12 mouse cellular contexts compared by ENCODE assay signal in the genomic region with DNA sequence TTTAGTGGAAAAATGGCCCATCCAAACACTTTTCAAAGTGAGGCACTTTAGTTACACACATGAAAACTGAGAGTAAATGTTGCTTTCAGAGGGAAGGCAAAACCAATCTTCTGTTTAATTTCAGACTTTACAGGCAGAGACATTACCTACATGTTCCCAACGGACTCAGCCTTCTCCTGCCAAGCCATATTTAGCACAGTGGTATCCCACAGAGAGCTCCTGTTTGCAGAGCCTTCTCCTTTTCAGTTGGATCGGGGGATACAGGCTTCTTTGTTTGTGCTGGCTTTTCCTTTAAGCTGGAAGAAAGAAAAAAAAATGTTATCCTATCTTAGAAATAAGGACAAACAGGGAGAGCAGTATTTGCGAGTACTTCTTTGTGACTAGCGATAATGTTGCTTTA.
DNase-seq lines count a peak whose midpoint lies in the region; ATAC-seq and TF ChIP-seq lines count a peak whose summit lies in the region.
"Had no signal": no experiment of that assay in that cellular context is flagged by ENCODE, and none has a peak within 500 bp of the region (broad histone marks: within the 10 kb centered on the region; RNA-seq: fewer than 3 reads in every experiment).

No protein-coding gene starts in this region.

- no peak overlapping the region for H3K9ac ChIP-seq in kidney, embryonic 16.5 days (replicated peaks; ENCODE audit: low read length)
- no peak overlapping the region for H3K9ac ChIP-seq in hindbrain, embryonic 16.5 days (ENCODE audit: low read depth, low read length)
- H3K9ac ChIP-seq: forebrain, postnatal 0 days; hindbrain, embryonic 13.5 days; limb, embryonic 12.5 days had no signal

- intact Hi-C loops in gastrocnemius, adult 2 months (cut with DNase I), result no loop called here

- no peak for DNase-seq in gastrocnemius, adult 2 months
- DNase-seq in gastrocnemius, adult 8-10 months (ENCODE audit: low spot score in 2 of 2), result no peak
- DNase-seq in kidney, adult 9 months, result no peak
- DNase-seq in cerebellum, adult 18-20 months, result peak; percentile 50 to 67
- no peak for DNase-seq in midbrain, embryonic 10.5 days (ENCODE audit: low spot score)
- DNase-seq: adrenal gland, postnatal 10 days; forebrain, postnatal 0 days had no signal

- H3K9me3 ChIP-seq in kidney, embryonic 16.5 days (ENCODE audit: low read length), result no peaks in the 10 kb centered on the region
- H3K9me3 ChIP-seq in hindbrain, embryonic 16.5 days (ENCODE audit: control insufficient read depth, low read length), result no peaks in the 10 kb centered on the region
- H3K9me3 ChIP-seq in midbrain, embryonic 10.5 days (replicated peaks), result no peaks in the 10 kb centered on the region
- H3K9me3 ChIP-seq: limb, embryonic 12.5 days had no signal

- H3K4me3 ChIP-seq in gastrocnemius, adult 2 months, result peak overlapping the region; percentile 34
- H3K4me3 ChIP-seq in kidney, embryonic 16.5 days (ENCODE audit: low read length), result no peak overlapping the region
- no peak overlapping the region for H3K4me3 ChIP-seq in myocyte
- no peak overlapping the region for H3K4me3 ChIP-seq in hindbrain, embryonic 16.5 days (ENCODE audit: low read length)
- H3K4me3 ChIP-seq in midbrain, embryonic 10.5 days, result no peak overlapping the region
- H3K4me3 ChIP-seq: hindbrain, embryonic 13.5 days; limb, embryonic 12.5 days had no signal

- H3K4me2 ChIP-seq in kidney, embryonic 16.5 days (replicated peaks; ENCODE audit: low read depth, low read length), result no peak overlapping the region
- peak overlapping the region; percentile 71 for H3K4me2 ChIP-seq in myocyte (ENCODE audit: low read depth)
- no peak overlapping the region for H3K4me2 ChIP-seq in hindbrain, embryonic 16.5 days (ENCODE audit: low read length)
- H3K4me2 ChIP-seq: hindbrain, embryonic 13.5 days; limb, embryonic 12.5 days had no signal

- peak overlapping the region; percentile 48 for H3K27ac ChIP-seq in gastrocnemius, adult 2 months
- peak overlapping the region; percentile 61 for H3K27ac ChIP-seq in kidney, embryonic 16.5 days (ENCODE audit: low read length)
- no peak overlapping the region for H3K27ac ChIP-seq in hindbrain, embryonic 16.5 days (ENCODE audit: low read depth, low read length)
- H3K27ac ChIP-seq in midbrain, embryonic 10.5 days (replicated peaks), result no peak overlapping the region
- H3K27ac ChIP-seq: hindbrain, embryonic 13.5 days; limb, embryonic 12.5 days had no signal

- TF ChIP-seq CTCF in gastrocnemius, adult 2 months (IDR thresholded peaks at IDR 0.05), result no peak

- H3K36me3 ChIP-seq in kidney, embryonic 16.5 days (ENCODE audit: insufficient read depth, low read length), result no peaks in the 10 kb centered on the region
- no peaks in the 10 kb centered on the region for H3K36me3 ChIP-seq in myocyte (ENCODE audit: control insufficient read depth, insufficient read depth)
- H3K36me3 ChIP-seq in hindbrain, embryonic 16.5 days (ENCODE audit: control insufficient read depth, insufficient read depth, low read length), result no peaks in the 10 kb centered on the region
- no peaks in the 10 kb centered on the region for H3K36me3 ChIP-seq in midbrain, embryonic 10.5 days
- H3K36me3 ChIP-seq: hindbrain, embryonic 13.5 days; limb, embryonic 12.5 days had no signal

- no peaks in the 10 kb centered on the region for H3K79me2 ChIP-seq in myocyte (ENCODE audit: control insufficient read depth, insufficient read depth)

- no peaks in the 10 kb centered on the region for H3K4me1 ChIP-seq in kidney, embryonic 16.5 days (ENCODE audit: insufficient read depth, low read length)
- H3K4me1 ChIP-seq in hindbrain, embryonic 16.5 days (ENCODE audit: control insufficient read depth, insufficient read depth, low read depth, low read length), result no peaks in the 10 kb centered on the region
- no peaks in the 10 kb centered on the region for H3K4me1 ChIP-seq in midbrain, embryonic 10.5 days
- H3K4me1 ChIP-seq: hindbrain, embryonic 13.5 days had no signal

- ATAC-seq in kidney, embryonic 16.5 days (ENCODE audit: low FRiP score, low TSS enrichment), result no peak
- ATAC-seq in hindbrain, embryonic 16.5 days, result no peak
- ATAC-seq: forebrain, postnatal 0 days had no signal

- no peak overlapping the region for H3ac ChIP-seq in myocyte (ENCODE audit: control insufficient read depth, insufficient read length)

- 68% methylated on average over 4 of the region's 4 CpGs for WGBS in kidney, embryonic 16.5 days
- WGBS in hindbrain, embryonic 16.5 days, result 48% methylated on average over 4 of the region's 4 CpGs
- WGBS in midbrain, embryonic 10.5 days, result 46% methylated on average over 4 of the region's 4 CpGs

- H3K27me3 ChIP-seq in kidney, embryonic 16.5 days (ENCODE audit: insufficient read depth, low read length), result no peaks in the 10 kb centered on the region
- no peaks in the 10 kb centered on the region for H3K27me3 ChIP-seq in myocyte (ENCODE audit: control insufficient read depth, insufficient read depth, insufficient read length)
- H3K27me3 ChIP-seq in hindbrain, embryonic 16.5 days (replicated peaks; ENCODE audit: control insufficient read depth, insufficient read depth, low read length), result no peaks in the 10 kb centered on the region
- H3K27me3 ChIP-seq in midbrain, embryonic 10.5 days (ENCODE audit: low read depth, poor library complexity, severe bottlenecking), result no peaks in the 10 kb centered on the region
- H3K27me3 ChIP-seq: hindbrain, embryonic 13.5 days; limb, embryonic 12.5 days had no signal

- no peak for TF ChIP-seq POLR2A in myocyte (IDR thresholded peaks at IDR 0.05; ENCODE audit: insufficient read length, low read depth)

TF ChIP-seq in myocyte, 11 proteins besides CTCF, POLR2A, EP300 and RAD21:
- TF ChIP-seq REST (IDR thresholded peaks at IDR 0.05; ENCODE audit: insufficient read depth, insufficient read length) (no peak), MYOD1 (IDR thresholded peaks at IDR 0.05; ENCODE audit: control insufficient read depth in 1 of 3, insufficient read length in 2 of 3, low read depth in 2 of 3) (no peak), MYOG (IDR thresholded peaks at IDR 0.05; ENCODE audit: control insufficient read depth in 1 of 3, insufficient read depth in 1 of 3, insufficient read length in 2 of 3, low read depth in 2 of 3) (no peak), POLR2AphosphoS2 (IDR thresholded peaks at IDR 0.05; ENCODE audit: insufficient read length, low read depth) (no peak), TCF12 (IDR thresholded peaks at IDR 0.05; ENCODE audit: insufficient read depth, poor library complexity, severe bottlenecking) (no peak)

Comparison
In these comparisons a context has a peak if more than half of its experiments do, and no peak if none do; other contexts are left out.
1. DNase-seq: peak in cerebellum, adult 18-20 months (2 of 2); none in gastrocnemius, adult 2 months (single experiment), gastrocnemius, adult 8-10 months (0 of 2), kidney, adult 9 months (single experiment) and midbrain, embryonic 10.5 days (single experiment).
2. H3K27ac ChIP-seq: peak in gastrocnemius, adult 2 months (single experiment) and kidney, embryonic 16.5 days (single experiment); none in hindbrain, embryonic 16.5 days (single experiment) and midbrain, embryonic 10.5 days (single experiment).